Mouse (Mus musculus) yolk sac, embryonic 10.5 days (tissue): Measurements from ENCODE around the gene Il2rb.

Experiments
- DNase-seq: peaks from one replicate; pipeline ENCODE4 v3.0.0-alpha.2; 2017; ENCODE audit warnings: low spot score

Il2rb gene

DNA sequence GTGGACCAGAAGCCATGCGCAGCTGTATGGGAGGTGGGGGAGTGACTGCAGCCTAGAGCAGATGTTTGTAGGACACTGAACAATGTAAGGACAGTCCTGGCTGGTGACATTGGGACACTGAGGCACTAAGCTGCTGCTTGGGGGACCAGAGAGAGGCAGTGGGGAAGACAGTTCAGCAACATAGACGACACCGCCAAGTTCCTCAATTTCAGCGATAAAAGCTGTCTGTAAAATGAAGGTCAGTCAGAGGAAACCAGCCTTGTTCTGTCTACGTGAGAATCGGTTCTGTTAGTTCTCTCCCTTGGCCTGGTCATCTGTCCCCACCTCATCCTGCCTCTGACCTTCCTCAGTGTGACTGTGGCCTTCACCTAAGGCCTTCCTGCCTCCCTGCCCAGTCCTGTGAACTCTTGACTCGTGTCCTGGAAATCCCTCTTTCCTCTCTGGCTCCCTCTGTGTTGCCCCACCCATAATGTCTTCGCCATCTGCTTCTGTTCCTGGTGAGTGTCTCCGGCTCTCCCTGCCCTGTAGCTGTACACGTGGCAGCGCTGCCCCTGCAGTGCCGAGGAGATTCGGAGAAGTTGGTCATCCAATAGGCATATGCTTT, 25.1 kb upstream of the Il2rb start:
- DNase-seq = no peak

DNA sequence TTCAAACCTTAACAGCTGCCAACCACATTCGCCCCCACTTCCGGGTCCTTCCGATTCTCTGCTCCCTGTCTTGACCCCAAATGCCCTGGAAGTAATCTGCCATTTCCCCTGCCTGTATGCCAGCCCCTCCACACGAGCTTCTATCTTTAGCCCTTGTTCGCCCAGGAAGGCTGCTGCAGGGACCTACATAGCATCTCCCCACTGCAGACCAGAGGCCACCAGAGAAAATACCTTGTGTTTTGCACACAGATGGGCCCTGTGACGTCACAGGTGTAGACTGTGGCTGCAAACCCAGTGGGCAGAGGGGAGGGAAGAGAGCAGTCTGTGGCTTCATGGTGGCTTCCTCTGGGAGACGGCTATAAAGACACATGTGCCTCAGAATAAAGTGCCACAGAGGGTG, 23.1 kb upstream of the Il2rb start:
- DNase-seq = no peak

DNA sequence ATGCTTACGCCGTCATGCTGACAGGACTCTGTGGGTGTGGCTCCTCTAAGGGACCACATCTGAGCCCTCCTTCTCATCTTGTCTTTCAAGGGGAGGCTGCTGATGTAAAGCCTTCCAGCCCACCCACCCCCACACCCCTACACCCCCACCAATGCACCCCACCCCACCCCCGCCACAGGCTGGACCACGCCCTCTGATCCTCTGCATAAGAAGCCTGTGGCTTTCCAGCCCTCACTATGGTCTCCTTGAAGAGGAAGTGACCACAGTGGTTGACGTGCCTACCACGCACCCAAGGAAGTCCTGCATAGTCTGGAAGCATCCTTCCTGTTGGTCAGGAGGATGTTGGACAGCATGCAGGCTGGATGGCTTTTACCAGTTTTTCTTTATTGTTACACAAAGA, 20.7 kb upstream of the Il2rb start:
- no peak for DNase-seq

DNA sequence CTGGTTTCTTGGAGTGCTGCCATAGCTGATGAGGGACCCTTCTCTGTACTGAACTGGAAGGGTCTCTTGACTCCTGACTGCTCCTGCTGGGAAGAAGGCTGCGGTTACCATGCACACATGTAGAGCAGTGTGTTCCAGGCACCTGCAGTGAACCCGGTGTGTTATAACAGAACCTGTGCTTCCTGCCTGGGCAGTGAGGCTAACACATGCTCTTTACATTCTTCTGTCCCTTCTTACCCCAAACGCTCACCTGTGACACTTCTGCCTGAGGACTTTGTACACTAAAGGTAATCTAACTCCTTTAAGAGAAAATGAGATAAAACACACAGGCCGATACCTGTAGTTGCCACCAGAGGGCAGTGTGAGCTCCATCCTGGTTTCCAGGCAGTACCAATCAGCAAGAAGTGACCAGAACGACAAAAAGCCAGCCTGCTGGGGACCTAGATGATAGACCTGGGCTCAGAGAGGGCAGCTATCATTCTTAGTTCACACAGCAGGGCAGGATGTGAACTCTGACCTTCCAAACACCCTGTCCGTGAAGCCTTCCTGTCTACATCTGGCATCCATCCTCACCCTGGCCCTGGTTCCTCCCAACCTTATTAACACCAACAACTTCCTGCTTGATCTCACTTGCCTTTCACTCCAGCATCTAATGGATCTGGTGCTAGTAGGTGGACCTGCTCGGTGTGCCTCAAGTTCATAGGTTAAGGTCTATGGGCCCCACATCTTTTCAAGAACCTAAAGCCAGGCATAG, 19.5 kb upstream of the Il2rb start:
- peak; percentile 70 for DNase-seq

DNA sequence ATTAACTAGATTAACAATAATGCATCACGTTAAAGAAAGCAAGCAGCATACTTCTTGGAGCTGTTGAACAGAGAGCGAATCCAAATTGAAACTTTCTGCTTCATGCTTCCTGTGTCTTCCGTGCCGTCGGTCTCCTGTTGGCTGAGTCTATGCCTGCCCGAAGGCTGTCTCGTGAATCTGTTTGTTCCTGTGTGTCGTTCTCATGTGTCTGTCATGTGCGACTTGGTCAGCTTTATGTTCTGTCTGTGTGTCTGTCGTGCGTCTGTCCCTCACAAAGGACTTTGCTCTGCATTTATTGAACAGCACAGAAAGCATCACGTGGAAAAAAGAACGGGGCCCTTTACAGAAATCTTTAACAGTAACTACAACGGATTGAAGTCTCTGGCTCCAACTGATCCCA, 17.9 kb upstream of the Il2rb start:
- peak; percentile 25 for DNase-seq

DNA sequence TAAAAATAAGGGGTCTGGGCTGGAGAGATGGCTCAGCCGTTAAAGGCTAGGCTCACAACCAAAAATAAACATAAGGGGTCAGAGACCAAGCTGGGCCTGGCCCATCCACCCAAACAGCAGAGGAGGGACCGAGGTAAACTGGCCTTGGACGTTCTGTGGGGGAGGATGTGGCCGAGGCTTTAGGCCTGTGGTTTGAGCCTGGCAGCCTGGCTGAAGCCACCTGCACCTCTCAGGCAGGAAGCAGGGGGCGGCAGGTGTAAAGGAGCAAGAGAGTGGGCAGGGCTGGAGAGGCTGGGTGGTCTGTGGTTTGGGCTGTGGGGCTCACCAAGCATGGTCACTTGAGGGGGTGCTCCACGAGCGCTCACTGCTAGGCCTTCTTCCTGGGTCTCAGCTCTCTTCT, 16.9 kb upstream of the Il2rb start:
- DNase-seq = no peak

DNA sequence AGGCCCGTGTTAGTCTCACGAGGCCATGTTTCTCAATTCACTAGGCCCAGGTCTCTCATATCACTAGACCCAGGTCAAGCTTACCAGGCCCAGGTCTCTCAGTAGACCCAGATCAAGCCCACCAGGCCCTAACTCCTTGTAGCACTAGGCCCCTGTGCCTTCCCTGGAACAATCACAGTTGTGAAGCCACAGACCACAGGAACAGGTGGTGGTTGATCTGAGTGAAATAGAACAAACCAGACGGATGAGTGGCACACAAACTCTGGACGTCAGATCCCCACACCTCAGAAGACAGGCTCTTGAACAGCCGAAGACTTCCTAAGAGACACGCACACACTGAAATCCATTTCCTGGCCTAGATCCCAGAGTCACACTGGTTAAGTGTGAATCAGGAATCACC, 15.7 kb upstream of the Il2rb start:
- DNase-seq = no peak

DNA sequence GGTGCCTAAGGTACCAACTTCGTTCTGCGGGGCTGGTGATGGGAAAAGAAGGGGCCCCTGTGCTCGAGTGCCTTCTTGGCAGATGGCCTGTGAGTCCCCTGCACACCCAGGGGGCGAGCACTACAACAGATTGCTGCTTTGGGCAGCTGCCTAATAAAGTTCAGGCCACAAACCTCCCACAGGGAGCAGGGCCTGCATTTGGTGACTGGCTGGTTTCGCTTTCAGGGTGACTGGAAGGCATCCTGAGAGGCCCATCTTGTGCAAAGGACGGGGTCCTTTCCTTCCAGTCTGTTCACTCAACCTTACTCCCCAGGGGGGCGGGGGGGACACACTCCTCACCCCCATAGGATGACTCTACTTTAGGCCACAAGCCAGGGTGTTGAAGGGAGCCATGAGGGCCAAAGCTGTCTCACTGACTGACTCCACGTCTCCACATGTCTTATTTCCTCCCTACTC, 15.1 kb upstream of the Il2rb start:
- no peak for DNase-seq

DNA sequence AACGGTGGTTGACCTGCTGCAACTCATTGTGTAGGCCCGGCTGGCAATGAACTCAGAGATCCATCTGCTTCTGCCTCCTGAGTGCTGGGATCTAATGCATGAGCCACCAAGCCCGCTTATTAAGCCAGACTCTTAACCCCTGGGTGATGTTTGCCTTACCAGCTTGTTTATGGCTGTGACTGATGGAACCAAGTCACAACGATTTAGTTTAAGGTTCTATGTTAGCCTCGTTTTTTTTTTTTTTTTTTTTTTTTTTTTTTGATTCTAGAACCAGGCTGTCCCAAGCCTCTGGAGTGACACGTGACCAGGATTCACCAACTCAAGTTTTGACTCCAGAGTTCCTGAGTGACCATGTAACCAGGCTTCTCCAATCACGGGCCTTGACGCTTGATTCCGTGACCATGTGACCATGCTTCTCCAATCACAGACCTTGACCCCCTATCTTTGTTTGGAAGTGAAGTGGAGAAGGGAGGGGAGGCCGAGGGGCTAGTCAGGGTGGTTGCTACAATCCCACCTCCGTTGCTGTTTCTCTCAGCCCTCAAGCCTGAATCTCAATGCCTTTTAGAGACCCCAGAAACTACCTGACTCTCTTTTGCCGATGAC, 14.3 kb upstream of the Il2rb start:
- peak; percentile 20 for DNase-seq

DNA sequence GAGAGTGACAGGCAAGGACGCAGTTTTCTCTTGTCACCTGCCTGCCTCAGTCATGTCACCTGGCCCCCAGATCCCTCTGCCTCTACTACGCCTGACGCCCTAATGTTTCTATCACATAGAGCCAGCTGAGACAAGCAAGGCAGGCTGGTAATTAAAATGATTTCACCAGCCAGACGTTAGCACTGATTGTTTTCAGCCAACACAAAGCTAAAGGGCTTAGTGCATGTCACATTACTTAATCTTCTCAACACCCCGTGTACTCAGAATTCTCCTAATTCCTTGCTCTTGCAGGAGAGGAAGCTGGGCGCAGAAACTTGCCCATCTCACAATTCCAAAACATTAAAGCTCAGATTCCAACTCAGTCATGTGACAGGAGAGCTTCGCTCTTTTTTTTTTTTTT, 13.4 kb upstream of the Il2rb start:
- DNase-seq = no peak

DNA sequence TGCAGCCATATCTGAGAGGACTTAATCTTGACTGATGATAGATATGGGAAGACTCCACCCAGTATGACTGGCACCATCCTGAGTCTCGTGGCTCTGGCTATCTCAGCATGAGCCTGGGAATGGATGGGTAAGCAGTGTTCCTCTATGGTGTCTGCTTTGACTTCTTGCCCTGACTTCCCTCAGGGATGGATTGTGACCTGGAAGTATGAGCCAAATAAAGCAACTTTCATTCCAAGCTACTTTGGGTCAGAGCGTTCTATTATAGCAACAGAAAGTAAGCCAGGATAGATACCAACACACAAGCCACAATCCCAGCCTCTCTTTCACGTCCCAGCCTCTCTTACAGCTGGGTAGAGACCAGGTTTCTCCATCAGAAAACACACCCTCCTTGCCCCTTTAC, 10.5 kb upstream of the Il2rb start:
- no peak for DNase-seq

DNA sequence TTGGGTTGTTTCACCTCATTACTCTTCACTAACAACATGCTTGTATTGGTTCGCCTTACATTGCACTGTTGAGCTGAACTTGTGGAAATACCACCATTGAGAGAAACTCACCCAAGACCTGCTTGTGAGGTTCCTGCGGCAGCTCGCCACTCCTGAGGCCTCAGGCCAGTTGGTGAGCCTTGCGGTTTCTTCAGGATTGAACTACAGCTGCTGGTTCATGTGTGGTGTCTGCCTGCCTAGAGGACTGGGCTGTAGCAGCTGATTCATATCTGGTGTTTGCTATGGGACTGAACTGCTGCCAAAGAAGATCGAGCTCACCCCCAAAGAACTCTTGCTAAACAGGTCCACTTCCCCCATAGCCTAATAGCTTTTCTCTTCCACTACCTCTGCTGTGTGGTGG, 9.7 kb upstream of the Il2rb start:
- no peak for DNase-seq

DNA sequence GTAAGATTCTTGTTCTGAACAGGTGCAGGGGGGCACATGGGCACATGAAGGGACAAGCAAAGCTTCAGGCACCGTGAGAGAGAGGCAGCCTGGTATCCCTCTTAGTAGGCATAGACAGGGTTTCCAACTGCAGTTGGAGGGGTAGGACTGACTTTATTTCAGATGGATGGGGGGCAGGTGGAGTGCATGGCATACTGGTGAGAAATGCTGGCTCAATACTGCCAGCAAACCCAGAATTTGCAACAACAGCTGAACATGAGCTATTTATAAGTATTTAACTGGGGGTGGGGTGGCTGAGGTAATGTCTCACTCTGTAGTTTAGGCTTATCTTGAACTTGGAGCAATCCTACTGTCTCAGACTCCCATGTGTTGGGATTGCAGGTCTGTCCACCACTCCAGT, 8.9 kb upstream of the Il2rb start:
- DNase-seq = no peak

DNA sequence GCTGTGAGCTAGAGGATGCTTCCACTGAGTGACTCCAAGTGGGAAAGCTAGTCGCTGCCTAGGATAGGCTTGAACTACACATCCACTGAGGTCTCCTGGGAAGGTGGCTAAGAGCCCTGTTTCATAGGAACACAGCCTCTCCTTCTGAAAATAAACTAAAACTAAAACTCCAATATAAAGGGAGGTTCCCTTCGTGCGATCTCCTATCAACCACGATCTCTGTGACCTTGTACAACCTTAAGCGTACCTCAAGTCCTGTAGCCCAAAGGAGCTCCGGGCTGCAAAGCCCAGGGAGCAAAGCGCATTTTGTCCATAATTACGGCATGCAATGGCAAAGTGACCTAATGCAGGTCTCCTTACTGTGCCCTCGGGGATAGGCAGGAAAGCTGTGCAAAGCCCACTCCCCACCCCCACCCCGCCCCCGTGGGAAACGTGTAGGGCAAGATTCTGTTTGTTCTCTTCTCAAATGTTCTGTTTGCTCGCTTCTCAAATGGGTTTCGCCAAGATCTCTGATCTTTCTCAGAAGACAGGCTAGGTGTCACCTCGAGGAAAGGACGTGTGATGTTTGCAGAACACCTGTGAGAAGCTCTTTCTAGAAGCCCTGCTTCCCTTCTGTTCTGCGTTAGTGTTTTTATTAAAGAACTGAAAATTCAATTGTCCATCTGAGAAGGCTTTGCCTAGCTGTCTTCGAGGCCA, 7.5 kb upstream of the Il2rb start:
- no peak for DNase-seq

DNA sequence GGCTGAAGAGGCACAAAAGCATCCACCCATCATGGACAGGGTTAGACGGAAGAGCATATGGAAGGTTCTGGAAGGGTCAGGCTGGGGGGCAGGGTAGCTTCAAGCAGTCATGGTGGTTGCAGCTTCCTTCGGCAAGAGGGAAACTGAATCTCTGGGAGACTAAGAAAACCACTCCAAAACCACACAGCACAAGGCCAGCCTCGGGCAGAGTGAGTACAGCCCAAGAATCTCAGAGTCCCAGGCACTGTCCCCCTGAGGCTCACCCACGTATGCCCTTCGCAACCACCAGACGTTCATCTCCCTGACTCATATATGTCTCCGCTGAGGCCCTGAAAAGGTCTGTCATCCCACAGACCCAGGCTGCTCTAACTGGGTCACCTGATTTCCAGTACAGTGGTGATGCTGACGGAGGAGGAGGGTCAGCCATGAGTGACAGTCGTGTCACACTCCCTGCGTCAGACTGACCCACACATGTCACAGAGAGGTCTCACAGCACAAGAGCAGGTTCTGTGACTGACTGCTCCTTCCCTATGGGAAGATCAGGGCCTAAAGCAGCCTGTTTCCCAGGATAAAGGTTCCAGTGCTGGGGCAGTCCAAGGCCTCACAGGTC, 1.6 kb downstream of the Il2rb start:
- no peak for DNase-seq

DNA sequence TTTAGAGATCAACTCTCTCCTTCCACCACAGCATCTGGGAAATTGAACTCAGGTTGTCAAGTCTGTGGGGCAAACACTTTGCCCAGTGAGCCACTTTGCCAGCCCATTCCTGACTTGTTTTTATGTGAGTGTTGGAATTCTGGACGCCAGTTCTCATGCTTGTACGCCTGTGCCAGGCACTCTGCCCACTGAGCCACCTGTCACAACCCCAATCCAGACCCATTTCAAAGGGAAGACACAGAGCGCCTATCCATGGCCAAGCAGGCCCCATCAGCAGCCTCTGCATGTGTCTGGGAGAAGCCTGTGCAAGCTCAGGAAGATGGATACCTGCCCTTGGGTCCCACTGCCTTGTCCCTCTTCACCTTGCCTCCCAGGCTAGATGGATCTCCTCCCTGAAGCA, 3.8 kb downstream of the Il2rb start:
- DNase-seq = no peak

DNA sequence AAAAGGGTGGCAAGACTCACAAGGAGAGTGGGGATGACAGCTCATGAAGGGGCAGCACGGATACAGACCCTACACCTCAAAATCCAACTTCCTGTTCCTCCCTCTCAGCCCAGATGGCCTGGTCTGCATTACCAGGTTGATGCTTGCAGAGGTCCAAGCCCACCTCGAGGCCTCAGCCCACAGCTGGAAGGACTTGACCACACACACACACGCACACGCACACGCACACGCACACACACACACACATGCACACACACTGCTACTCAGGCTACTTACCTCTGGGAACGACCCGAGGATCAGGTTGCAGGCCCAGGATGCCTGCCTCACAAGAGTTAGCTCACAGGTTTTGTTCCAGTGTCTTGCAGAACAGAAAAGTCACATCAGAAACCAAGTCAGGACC, 5.2 kb downstream of the Il2rb start:
- no peak for DNase-seq

DNA sequence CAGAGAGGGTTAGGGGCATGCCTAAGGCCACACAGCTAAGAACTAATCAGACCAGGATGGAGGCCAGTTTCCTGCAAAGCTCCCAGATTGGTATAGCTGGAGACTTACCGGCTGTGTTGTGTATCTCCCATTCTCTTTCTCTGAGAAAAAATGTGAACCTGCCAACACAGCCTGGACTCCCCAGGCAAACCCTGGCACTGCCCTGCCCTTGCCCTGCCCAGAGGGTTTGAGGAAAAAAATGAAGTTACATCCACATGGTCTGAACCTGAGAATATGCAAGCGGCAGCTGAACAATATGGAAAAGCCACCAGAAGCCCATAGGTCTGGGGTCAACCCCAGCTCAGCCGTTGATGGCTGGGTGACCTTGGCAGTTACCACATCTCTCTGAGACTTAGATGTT, 5.8 kb downstream of the Il2rb start:
- no peak for DNase-seq

DNA sequence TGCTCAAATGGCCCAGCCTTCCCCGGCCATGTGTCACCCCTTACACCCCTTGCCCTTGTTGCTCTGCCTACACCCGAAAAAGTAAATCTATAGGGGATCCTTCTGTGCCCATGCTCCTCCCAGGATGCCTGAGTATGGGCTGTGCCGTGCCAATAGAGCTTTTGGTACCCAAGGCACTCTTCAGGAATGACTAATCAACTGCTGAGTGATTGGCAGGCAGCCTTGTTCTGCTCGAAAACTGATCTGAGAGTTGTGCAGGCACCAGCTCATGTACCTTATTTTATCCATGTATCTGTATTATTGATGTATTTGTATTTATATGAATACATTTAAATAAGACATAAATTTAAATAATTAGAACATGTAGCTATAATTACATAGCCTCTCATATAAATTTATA, 8.0 kb downstream of the Il2rb start:
- DNase-seq = no peak

DNA sequence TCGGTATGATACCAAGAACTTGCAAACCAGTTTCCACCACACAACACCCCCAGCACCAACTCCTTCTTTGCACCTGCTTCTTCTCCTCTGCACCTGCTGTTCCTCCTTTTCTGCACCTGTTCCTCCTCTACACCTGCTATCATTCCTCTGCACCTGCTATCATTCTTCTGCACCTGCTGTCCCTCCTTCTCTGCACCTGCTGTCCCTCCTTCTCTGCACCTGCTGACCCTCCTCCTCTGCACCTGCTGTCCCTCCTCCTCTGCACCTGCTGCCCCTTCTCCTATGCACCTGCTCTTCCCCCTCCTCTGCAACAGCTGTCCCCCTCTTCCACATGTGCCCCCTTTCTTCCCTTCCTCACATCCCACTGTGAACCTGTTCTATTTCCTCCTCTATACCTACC, 8.5 kb downstream of the Il2rb start:
- no peak for DNase-seq

DNA sequence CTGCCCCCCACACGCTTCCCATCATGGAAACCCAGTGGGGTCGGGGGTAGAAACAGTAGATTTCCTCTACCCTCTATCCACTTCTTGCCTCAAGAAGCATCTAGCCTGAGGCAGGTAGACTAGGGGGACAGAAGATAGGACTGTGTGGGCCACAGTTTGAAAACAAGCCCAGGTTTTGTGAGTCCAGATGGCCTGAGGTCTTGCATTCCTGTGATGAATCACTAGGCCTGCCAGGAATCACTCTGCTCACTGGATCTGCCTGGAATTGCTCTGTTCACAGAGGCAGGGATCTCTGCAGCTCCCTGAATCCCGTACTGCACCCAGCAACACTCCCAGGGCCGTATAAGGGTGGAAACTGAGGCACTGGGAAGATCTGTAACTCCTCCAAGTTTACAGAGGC, 11.8 kb downstream of the Il2rb start:
- no peak for DNase-seq

DNA sequence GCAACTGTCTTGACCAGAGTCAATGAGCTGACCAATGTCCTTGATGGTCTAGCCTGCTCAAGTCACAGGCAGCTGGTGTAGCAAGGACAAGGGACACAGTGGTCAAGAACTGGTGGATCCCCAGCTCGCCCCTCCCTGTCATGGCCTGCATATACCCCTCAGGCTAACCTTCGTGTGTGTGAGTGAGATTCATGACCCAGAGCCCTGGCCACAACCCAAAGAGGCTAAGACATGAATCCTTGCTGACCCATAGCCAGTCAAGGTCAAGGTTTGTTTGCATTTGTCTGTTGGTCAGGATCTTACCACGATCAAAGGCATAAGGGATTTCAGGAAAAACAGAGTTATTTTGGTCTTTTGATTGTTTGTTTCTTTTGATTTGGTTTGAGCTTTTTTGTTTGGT, 12.6 kb downstream of the Il2rb start:
- no peak for DNase-seq
